Mouse (Mus musculus): Measurements from ENCODE around the gene Pafah1b1. TPM values are rescaled to one million over a fixed set of nuclear protein-coding genes. Genes with fewer than 3 reads are reported as not detected.

Pafah1b1 gene
- polyA plus RNA-seq, 1 experiment from 2014 or later = 44.7 TPM

DNA sequence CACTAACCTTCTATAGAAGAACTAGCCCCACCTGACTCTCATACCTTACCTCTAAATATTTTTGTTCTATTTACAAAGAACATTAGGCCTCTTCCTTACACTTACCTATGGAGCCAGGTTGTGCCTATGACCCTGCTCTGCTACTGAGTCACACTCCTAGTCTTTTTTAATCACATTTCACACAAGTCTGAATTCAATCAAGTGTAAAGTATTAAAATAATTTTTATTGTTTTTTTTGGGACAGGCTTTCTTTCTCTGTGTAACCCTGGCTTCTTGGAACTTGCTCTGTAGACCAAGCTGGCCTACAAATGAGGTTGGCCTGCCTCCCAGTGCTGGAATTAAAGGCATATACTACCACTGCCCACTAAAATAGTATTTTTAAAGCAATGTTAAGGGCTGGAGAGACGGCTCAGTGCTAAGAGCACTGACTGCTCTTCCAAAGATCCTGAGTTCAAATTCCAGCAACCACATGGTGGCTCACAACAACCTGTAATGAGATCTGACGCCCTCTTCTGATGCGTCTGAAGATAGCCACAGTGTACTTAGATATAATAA lies 8.4 kb downstream of the Pafah1b1 start:
- Histone ChIP-seq H3K9me3 (no peaks in the 10 kb centered on the region), H3K36me3 (no peaks in the 10 kb centered on the region), H3K27me3 (no peaks in the 10 kb centered on the region), H3K4me1 (peaks cover 18% of the 10 kb centered on the region; the same call in 1 of the 2 replicates), H3K9ac (no peak overlapping the region), H3K4me3 (no peak overlapping the region), H3K27ac (no peak overlapping the region), H3K4me2 (no peak overlapping the region)
- ATAC-seq (ENCODE audit: insufficient number of reproducible peaks, low FRiP score, low TSS enrichment, low read depth) = no peak
- 70% methylated on average over 3 of the region's 3 CpGs for WGBS

DNA sequence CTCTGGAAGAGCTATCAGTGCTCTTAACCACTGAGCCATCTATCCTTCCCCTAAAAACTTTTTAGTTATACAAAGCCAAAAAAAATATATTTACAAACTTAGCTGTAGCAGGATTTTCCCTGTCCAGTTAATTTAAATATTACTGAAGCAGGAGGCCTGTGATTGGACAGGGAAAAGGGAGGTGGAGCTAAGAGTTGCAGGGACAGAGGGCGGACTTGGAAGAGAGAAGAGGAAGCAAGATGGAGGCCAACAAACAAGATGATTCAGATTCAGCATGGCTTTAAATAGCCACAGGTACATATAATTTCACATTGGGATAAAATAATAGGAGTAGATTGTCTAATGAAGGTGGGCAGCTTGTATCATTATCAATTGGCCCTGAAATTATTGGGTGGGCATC lies 13.8 kb downstream of the Pafah1b1 start:
- Histone ChIP-seq H3K4me2 (no peak overlapping the region), H3K4me1 (peaks cover 12% of the 10 kb centered on the region; the same call in 1 of the 2 replicates), H3K36me3 (0 out of 2 replicates have a peak, but pooled peaks cover 2% of the 10 kb centered on the region), H3K27ac (no peak overlapping the region), H3K9me3 (no peaks in the 10 kb centered on the region), H3K27me3 (no peaks in the 10 kb centered on the region), H3K9ac (no peak overlapping the region), H3K4me3 (no peak overlapping the region)
- 97% methylated on average over 1 of the region's 1 CpGs for WGBS
- ATAC-seq (ENCODE audit: insufficient number of reproducible peaks, low FRiP score, low TSS enrichment, low read depth) = no peak

DNA sequence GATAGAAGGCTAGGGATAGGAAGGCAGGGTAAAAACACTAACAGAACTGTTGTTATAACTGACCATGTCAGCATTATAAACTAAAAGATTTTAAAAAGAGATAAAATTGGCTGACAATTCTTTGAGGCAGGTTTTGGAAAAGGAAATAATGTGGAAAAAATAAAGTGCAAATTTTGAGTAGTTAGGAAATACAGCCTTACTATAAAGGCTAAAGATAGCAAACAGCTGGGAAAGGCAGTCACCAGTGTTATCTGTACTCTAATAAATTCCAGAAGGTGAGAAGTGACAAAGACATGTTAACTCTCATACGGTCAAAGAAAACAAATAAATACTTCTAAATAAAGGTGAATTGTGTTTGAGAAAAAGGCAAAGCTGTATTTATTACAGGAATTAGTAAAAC lies 15.7 kb downstream of the Pafah1b1 start:
- Histone ChIP-seq H3K27me3 (no peaks in the 10 kb centered on the region), H3K4me1 (peaks cover 12% of the 10 kb centered on the region; the same call in 1 of the 2 replicates), H3K4me2 (no peak overlapping the region), H3K9me3 (no peaks in the 10 kb centered on the region), H3K4me3 (no peak overlapping the region), H3K9ac (no peak overlapping the region), H3K27ac (no peak overlapping the region), H3K36me3 (0 out of 2 replicates have a peak, but pooled peaks cover 2% of the 10 kb centered on the region)
- WGBS = 18% methylated on average over 1 of the region's 1 CpGs
- ATAC-seq (ENCODE audit: insufficient number of reproducible peaks, low FRiP score, low TSS enrichment, low read depth) = no peak

DNA sequence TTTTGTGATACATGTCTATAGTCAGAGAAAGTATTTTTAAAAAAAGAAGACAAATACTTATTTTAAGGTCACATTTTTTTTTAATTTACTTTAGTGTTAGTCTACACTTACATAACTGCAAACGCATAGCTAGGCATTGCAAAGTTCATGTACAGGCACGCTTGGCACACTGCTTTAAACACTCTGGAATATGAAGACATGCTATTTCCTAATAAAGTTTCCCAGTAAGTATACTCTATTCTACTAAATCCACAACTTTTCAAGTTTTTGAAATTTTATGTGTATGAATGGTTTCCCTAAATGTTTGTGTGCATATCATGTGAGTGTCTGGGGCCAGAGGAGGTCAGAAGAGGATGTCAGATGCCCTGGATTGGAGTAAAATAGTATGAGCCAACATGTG lies 20.4 kb downstream of the Pafah1b1 start:
- no peak overlapping the region for H3K27ac ChIP-seq
- H3K9me3 ChIP-seq = no peaks in the 10 kb centered on the region
- H3K27me3 ChIP-seq = no peaks in the 10 kb centered on the region
- H3K4me2 ChIP-seq = no peak overlapping the region
- H3K9ac ChIP-seq = no peak overlapping the region
- WGBS = 64% methylated on average over 2 of the region's 2 CpGs
- 0 out of 2 replicates have a peak, but pooled peaks cover 3% of the 10 kb centered on the region for H3K36me3 ChIP-seq
- H3K4me3 ChIP-seq = no peak overlapping the region
- no peak for ATAC-seq (ENCODE audit: insufficient number of reproducible peaks, low FRiP score, low TSS enrichment, low read depth)
- H3K4me1 ChIP-seq = peaks cover 6% of the 10 kb centered on the region; the same call in 1 of the 2 replicates

DNA sequence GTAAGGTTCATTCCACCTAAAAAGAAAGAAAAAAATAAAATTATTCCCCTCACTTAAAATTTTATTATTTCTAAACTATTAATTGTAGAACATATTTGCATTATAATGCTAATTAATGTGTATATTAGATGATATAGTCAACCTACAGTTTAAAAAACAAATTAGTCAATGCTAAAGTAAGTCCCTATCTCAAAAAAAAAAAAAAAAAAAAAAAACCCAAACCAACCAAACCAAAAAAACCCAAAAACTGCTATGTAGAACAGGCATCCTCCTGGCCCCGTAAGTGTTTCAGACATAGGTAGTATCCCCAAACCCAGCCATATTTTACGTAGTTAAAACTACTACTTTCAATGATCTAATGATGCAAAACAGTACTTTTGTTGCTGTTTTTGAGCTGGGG lies 25.0 kb downstream of the Pafah1b1 start:
- Histone ChIP-seq H3K9ac (no peak overlapping the region), H3K36me3 (peaks cover 34% of the 10 kb centered on the region), H3K9me3 (no peaks in the 10 kb centered on the region), H3K4me3 (no peak overlapping the region), H3K4me2 (no peak overlapping the region), H3K4me1 (no peaks in the 10 kb centered on the region), H3K27me3 (no peaks in the 10 kb centered on the region), H3K27ac (no peak overlapping the region)
- ATAC-seq (ENCODE audit: insufficient number of reproducible peaks, low FRiP score, low TSS enrichment, low read depth) = no peak
- WGBS = 94% methylated on average over 2 of the region's 2 CpGs

DNA sequence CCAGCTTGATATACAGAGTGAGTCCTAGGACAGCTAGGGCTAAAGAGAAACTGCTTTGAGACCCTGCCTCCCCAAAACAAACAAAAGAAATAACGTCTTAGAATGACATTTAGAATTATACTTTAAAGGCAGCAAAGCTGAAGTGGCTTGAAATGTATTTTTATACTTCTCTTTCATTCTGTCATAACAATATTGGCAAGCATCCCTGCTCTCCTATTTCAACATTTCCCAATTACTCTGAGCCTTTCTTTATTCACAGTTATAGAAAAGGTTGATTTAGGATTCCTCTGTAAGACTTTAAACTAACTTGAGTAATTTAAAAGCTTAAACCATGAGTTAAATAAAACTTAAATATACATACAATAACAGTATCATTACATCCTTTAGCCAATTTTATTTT lies 32.3 kb downstream of the Pafah1b1 start:
- Histone ChIP-seq H3K4me2 (no peak overlapping the region), H3K9me3 (no peaks in the 10 kb centered on the region), H3K9ac (no peak overlapping the region), H3K4me3 (no peak overlapping the region), H3K4me1 (no peaks in the 10 kb centered on the region), H3K27me3 (no peaks in the 10 kb centered on the region), H3K27ac (no peak overlapping the region), H3K36me3 (peaks cover 33% of the 10 kb centered on the region)
- 85% methylated on average over 1 of the region's 1 CpGs for WGBS
- no peak for ATAC-seq (ENCODE audit: insufficient number of reproducible peaks, low FRiP score, low TSS enrichment, low read depth)

DNA sequence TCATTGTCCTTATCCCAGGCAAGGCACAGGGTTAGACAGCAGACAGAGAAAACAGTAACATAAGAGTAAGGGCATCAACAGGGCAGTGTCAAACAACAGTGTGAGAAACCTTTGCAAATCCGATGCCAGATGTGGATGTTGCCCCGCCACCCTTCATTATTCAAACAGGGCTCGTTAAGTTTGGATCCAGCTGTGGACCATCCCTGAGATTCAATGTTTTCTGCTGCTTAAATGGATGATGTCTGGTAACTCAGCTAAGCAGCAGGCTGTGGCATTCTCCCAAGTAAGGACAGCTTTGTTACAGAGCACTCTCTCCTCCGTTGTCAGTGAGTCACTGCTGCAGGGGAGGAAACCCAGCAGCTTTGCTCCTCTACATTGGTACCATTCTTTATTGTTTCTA lies 49.3 kb downstream of the Pafah1b1 start:
- H3K36me3 ChIP-seq = peaks cover 54% of the 10 kb centered on the region

DNA sequence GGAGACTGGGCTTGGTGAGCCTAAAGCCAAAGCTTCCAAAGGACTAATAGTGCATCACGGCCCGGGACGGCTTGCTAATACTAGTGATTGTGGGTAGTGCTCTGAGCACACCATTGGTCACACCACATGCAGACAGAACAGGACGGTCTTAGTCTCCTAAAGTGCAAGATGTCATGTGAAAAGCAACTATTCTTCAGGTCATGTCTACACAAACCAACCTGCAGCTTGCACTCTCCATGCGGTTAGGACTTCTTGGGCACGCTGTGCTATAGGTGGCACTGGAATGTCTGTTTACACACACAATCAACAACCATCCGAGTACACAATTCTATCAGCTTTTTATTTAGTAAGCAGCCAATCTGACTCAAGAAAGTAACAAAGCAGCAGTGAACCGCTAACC lies 49.8 kb downstream of the Pafah1b1 start:
- Histone ChIP-seq H3K4me2 (no peak overlapping the region), H3K4me1 (no peaks in the 10 kb centered on the region), H3K27me3 (no peaks in the 10 kb centered on the region), H3K9ac (no peak overlapping the region), H3K36me3 (peaks cover 54% of the 10 kb centered on the region), H3K9me3 (no peaks in the 10 kb centered on the region), H3K27ac (no peak overlapping the region), H3K4me3 (no peak overlapping the region)
- ATAC-seq (ENCODE audit: insufficient number of reproducible peaks, low FRiP score, low TSS enrichment, low read depth) = no peak
- WGBS = 95% methylated on average over 8 of the region's 8 CpGs

More for the DNA sequence above, 49.3 kb downstream of the Pafah1b1 start:
- Histone ChIP-seq H3K4me2 (no peak overlapping the region), H3K27me3 (no peaks in the 10 kb centered on the region), H3K27ac (no peak overlapping the region), H3K4me1 (no peaks in the 10 kb centered on the region), H3K4me3 (no peak overlapping the region), H3K9ac (no peak overlapping the region), H3K9me3 (no peaks in the 10 kb centered on the region)
- WGBS = 70% methylated on average over 4 of the region's 4 CpGs
- no peak for ATAC-seq (ENCODE audit: insufficient number of reproducible peaks, low FRiP score, low TSS enrichment, low read depth)

DNA sequence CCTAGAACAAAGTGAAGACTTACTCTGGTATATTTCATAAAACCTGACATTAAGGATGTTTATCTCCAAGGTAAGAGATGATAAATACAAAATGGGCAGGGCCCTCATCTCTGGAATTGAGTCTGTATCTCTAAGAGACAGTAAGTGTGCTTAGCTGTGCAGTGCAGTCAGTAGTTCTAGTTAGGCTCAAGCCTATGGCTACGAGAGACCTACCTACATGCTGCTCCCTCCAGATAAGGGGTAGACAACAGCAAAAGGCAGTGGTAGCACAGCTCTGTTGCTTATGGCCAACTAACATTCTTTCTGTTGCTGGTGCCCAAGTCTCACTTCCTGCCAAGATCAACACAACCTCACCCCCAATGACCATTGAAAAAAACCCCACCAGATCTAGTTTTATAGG lies 50.9 kb downstream of the Pafah1b1 start:
- H3K9ac ChIP-seq = no peak overlapping the region
- H3K27me3 ChIP-seq = no peaks in the 10 kb centered on the region
- H3K27ac ChIP-seq = no peak overlapping the region
- no peak overlapping the region for H3K4me2 ChIP-seq
- H3K4me1 ChIP-seq = no peaks in the 10 kb centered on the region
- 94% methylated on average over 1 of the region's 1 CpGs for WGBS
- H3K36me3 ChIP-seq = peaks cover 56% of the 10 kb centered on the region
- ATAC-seq (ENCODE audit: insufficient number of reproducible peaks, low FRiP score, low TSS enrichment, low read depth) = no peak
- H3K9me3 ChIP-seq = no peaks in the 10 kb centered on the region
- no peak overlapping the region for H3K4me3 ChIP-seq

DNA sequence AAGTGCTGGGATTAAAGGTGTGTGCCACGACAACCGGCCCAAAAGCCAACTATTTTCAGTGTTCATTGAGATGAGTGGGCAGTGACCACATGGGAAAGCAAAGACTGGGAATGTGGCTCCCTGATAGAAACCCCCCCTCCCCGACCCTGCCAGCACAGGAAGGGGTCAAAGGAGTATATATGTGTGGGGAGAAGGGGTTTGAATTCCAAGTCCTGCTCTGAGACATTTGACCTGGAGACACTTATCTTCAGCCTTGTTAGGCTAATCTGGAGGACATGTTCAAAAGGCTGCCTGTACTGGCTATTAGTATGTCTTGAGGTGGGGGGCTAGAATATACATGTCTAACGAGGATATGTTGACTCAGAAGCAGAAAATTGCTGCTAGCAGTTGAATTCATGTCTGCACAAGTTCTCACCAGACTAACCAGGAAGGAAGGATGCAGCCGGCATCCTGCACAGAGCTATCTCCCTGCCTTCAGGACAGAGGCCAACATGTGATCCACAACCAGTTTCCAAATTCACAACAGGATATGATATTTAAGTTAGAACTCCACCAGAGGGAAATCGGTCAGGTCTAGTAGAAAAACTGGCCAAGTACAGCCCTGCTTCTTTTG lies 51.5 kb downstream of the Pafah1b1 start:
- Histone ChIP-seq H3K9me3 (no peaks in the 10 kb centered on the region), H3K4me2 (no peak overlapping the region), H3K27me3 (no peaks in the 10 kb centered on the region), H3K4me3 (no peak overlapping the region), H3K9ac (no peak overlapping the region), H3K27ac (no peak overlapping the region), H3K36me3 (peaks cover 53% of the 10 kb centered on the region), H3K4me1 (no peaks in the 10 kb centered on the region)
- 0 out of 2 replicates have a peak, but pooled peaks have one; percentile 33 for ATAC-seq (ENCODE audit: insufficient number of reproducible peaks, low FRiP score, low TSS enrichment, low read depth)
- 73% methylated on average over 6 of the region's 6 CpGs for WGBS

- H3K36me3 ChIP-seq = peaks cover 54% of the 10 kb centered on the region
- WGBS = 79% methylated on average over 5 of the region's 5 CpGs
- H3K27me3 ChIP-seq = no peaks in the 10 kb centered on the region
- H3K27ac ChIP-seq = no peak overlapping the region
- H3K9me3 ChIP-seq = no peaks in the 10 kb centered on the region
- H3K4me3 ChIP-seq = no peak overlapping the region
- no peak overlapping the region for H3K9ac ChIP-seq
- H3K4me1 ChIP-seq = no peaks in the 10 kb centered on the region
- no peak for ATAC-seq (ENCODE audit: insufficient number of reproducible peaks, low FRiP score, low TSS enrichment, low read depth)
- no peak overlapping the region for H3K4me2 ChIP-seq
Observed at GRCm38 (mm10) chr11:74671839-74672238, 52.6 kb downstream of the Pafah1b1 start.

- H3K27ac ChIP-seq = no peak overlapping the region
- peaks cover 59% of the 10 kb centered on the region for H3K36me3 ChIP-seq
- ATAC-seq (ENCODE audit: insufficient number of reproducible peaks, low FRiP score, low TSS enrichment, low read depth) = no peak
Observed at GRCm38 (mm10) chr11:74671013-74671412, 53.5 kb downstream of the Pafah1b1 start.

More at GRCm38 (mm10) chr11:74671013-74671412, 53.5 kb downstream of the Pafah1b1 start:
- no peaks in the 10 kb centered on the region for H3K9me3 ChIP-seq
- no peak overlapping the region for H3K4me2 ChIP-seq
- H3K27me3 ChIP-seq = no peaks in the 10 kb centered on the region
- H3K4me3 ChIP-seq = no peak overlapping the region
- 93% methylated on average over 1 of the region's 1 CpGs for WGBS
- no peak overlapping the region for H3K9ac ChIP-seq
- H3K4me1 ChIP-seq = no peaks in the 10 kb centered on the region
